Comparison of ENCODE assay signal across 15 mouse cellular contexts in genomic region chr13:51974101-51974500, GRCm38 (mm10).
A peak's percentile ranks its signal among the peaks of the same experiment; 100 is the strongest.
DNase-seq lines count a peak whose midpoint lies in the region; ATAC-seq and TF ChIP-seq lines count a peak whose summit lies in the region.
"Had no signal": no experiment of that assay in that cellular context is flagged by ENCODE, and none has a peak within 500 bp of the region (broad histone marks: within the 10 kb centered on the region; RNA-seq: fewer than 3 reads in every experiment).

No protein-coding gene starts in this region.

- H3K9ac ChIP-seq in kidney, embryonic 14.5 days (ENCODE audit: low read depth, low read length) = no peak overlapping the region
- no peak overlapping the region for H3K9ac ChIP-seq in lung, postnatal 0 days (replicated peaks; ENCODE audit: low read depth)
- H3K9ac ChIP-seq: embryonic facial prominence, embryonic 12.5 days; forebrain, embryonic 12.5 days; hindbrain, embryonic 12.5 days had no signal

- peak; percentile 40 for DNase-seq in kidney, adult 9 months
- peak; percentile 23 for DNase-seq in kidney, postnatal 10 days
- peak; percentile 39 for DNase-seq in lung, postnatal 0 days (ENCODE audit: low spot score)
- DNase-seq in retina, postnatal 1 day = no peak
- DNase-seq in urinary bladder, postnatal 14 days (ENCODE audit: low spot score) = no peak
- DNase-seq: adrenal gland, adult 2 months; cerebellum, adult 11-12 months; cerebellum, postnatal 36 days; midbrain, embryonic 14.5 days had no signal

- no peak for TF ChIP-seq CTCF in embryonic fibroblast, embryonic 13.5 days (IDR thresholded peaks at IDR 0.05; ENCODE audit: borderline replicate concordance, insufficient read depth, low read length)
- TF ChIP-seq CTCF in lung, postnatal 0 days (IDR thresholded peaks at IDR 0.05) = peak; percentile 23; the same call in 1 of the 2 replicates

- no peak overlapping the region for H3K4me3 ChIP-seq in kidney, embryonic 14.5 days (ENCODE audit: low read length)
- no peak overlapping the region for H3K4me3 ChIP-seq in embryonic fibroblast, embryonic 13.5 days (ENCODE audit: insufficient read depth, low read length)
- H3K4me3 ChIP-seq in lung, postnatal 0 days (ENCODE audit: low read depth, low read length) = no peak overlapping the region
- H3K4me3 ChIP-seq: embryonic facial prominence, embryonic 12.5 days; forebrain, embryonic 12.5 days; hindbrain, embryonic 12.5 days had no signal

- no peak overlapping the region for H3K4me2 ChIP-seq in kidney, embryonic 14.5 days (replicated peaks; ENCODE audit: low read depth, low read length)
- no peak overlapping the region for H3K4me2 ChIP-seq in lung, postnatal 0 days (replicated peaks; ENCODE audit: low read depth, low read length)
- H3K4me2 ChIP-seq: embryonic facial prominence, embryonic 12.5 days; forebrain, embryonic 12.5 days; hindbrain, embryonic 12.5 days had no signal

- no peaks in the 10 kb centered on the region for H3K27me3 ChIP-seq in kidney, embryonic 14.5 days (ENCODE audit: control insufficient read depth, insufficient read depth, low read length)
- no peaks in the 10 kb centered on the region for H3K27me3 ChIP-seq in lung, postnatal 0 days (replicated peaks; ENCODE audit: insufficient read depth, low read length)
- H3K27me3 ChIP-seq: embryonic facial prominence, embryonic 12.5 days had no signal

- no peak for ATAC-seq in kidney, embryonic 14.5 days (ENCODE audit: low FRiP score, low TSS enrichment)
- ATAC-seq in lung, postnatal 0 days = no peak
- ATAC-seq: CD4-positive, CD25-positive, alpha-beta regulatory T cell, adult 4 months had no signal

- H3K27ac ChIP-seq in kidney, embryonic 14.5 days (ENCODE audit: low read depth, low read length) = no peak overlapping the region
- H3K27ac ChIP-seq in embryonic fibroblast, embryonic 13.5 days (ENCODE audit: insufficient read depth, low read length) = peak overlapping the region; percentile 98
- H3K27ac ChIP-seq in lung, postnatal 0 days (ENCODE audit: low read length) = no peak overlapping the region
- H3K27ac ChIP-seq: forebrain, embryonic 12.5 days; hindbrain, embryonic 12.5 days had no signal

- no peak for TF ChIP-seq EP300 in lung, postnatal 0 days (IDR thresholded peaks at IDR 0.05)

- no peak for TF ChIP-seq POLR2A in embryonic fibroblast, embryonic 13.5 days (IDR thresholded peaks at IDR 0.05; ENCODE audit: low read depth, low read length)

- 85% methylated on average over 6 of the region's 6 CpGs for WGBS in kidney, embryonic 14.5 days
- 67% methylated on average over 5 of the region's 6 CpGs for WGBS in lung, postnatal 0 days

- 0 out of 2 replicates have a peak, but pooled peaks cover 4% of the 10 kb centered on the region for H3K9me3 ChIP-seq in kidney, embryonic 14.5 days (ENCODE audit: control insufficient read depth, low read length)
- no peaks in the 10 kb centered on the region for H3K9me3 ChIP-seq in lung, postnatal 0 days (ENCODE audit: low read length)
- H3K9me3 ChIP-seq: embryonic facial prominence, embryonic 12.5 days had no signal

- H3K4me1 ChIP-seq in kidney, embryonic 14.5 days (ENCODE audit: control insufficient read depth, insufficient read depth, low read length) = peaks cover 42% of the 10 kb centered on the region
- peaks cover 29% of the 10 kb centered on the region for H3K4me1 ChIP-seq in embryonic fibroblast, embryonic 13.5 days (ENCODE audit: control insufficient read depth, insufficient read depth, low read length)
- H3K4me1 ChIP-seq in lung, postnatal 0 days (ENCODE audit: insufficient read depth, low read depth, low read length) = peaks cover 26% of the 10 kb centered on the region

- no peaks in the 10 kb centered on the region for H3K36me3 ChIP-seq in kidney, embryonic 14.5 days (ENCODE audit: control insufficient read depth, insufficient read depth, low read length)
- H3K36me3 ChIP-seq in lung, postnatal 0 days (ENCODE audit: insufficient read depth, low read length) = no peaks in the 10 kb centered on the region
- H3K36me3 ChIP-seq: embryonic facial prominence, embryonic 12.5 days; forebrain, embryonic 12.5 days; hindbrain, embryonic 12.5 days had no signal

Comparison
In these comparisons a context has a peak if more than half of its experiments do, and no peak if none do; other contexts are left out.
1. DNase-seq: peak in kidney, adult 9 months (single experiment), kidney, postnatal 10 days (single experiment) and lung, postnatal 0 days (single experiment); none in retina, postnatal 1 day (single experiment) and urinary bladder, postnatal 14 days (single experiment).